Mouse (Mus musculus) embryo, embryonic 9.5 days (tissue): Measurements from ENCODE around the gene Gm5485.

Source experiments
- DNase-seq: peaks from one replicate; pipeline ENCODE4 v3.0.0-alpha.2; 2017; ENCODE audit errors: extremely low spot score

Gm5485 gene

GRCm38 (mm10) chr16:48372461-48372860 lies 39.8 kb downstream of the Gm5485 start:
- peak; percentile 5 for DNase-seq

- DNase-seq = no peak
These were observed 44.1 kb downstream of the Gm5485 start for GRCm38 (mm10) chr16:48368096-48368495.

- no peak for DNase-seq
These were observed 45.4 kb downstream of the Gm5485 start for GRCm38 (mm10) chr16:48366801-48367200.

GRCm38 (mm10) chr16:48360887-48361286 lies 51.3 kb downstream of the Gm5485 start:
- no peak for DNase-seq

- no peak for DNase-seq
These were observed 55.8 kb downstream of the Gm5485 start for GRCm38 (mm10) chr16:48356417-48356816.

GRCm38 (mm10) chr16:48355716-48356115 lies 56.5 kb downstream of the Gm5485 start:
- no peak for DNase-seq
